Mouse (Mus musculus) layer of hippocampus, adult 2 months (tissue): ENCODE measurements around the gene Zcchc10. TPM values are rescaled to one million over a fixed set of nuclear protein-coding genes. Genes with fewer than 3 reads are reported as not detected.

Experiments
- DNase-seq, 2 experiments: peaks; one replicate each; pipeline ENCODE4 v3.0.0; 2022; ENCODE audit warnings: low spot score in 2 of 2
- H3K27ac ChIP-seq: fragments of 200-600 bp; 2 replicates; pipeline ENCODE4 v1.8.1; 2022
- H3K4me3 ChIP-seq: fragments of 200-600 bp; 2 replicates; pipeline ENCODE4 v1.8.1; 2022; ENCODE audit warnings: mild to moderate bottlenecking
- CTCF ChIP-seq: fragments of 200-600 bp; conservative IDR thresholded peaks from 2 replicates; pipeline ENCODE4 v1.8.1; 2022; ENCODE audit warnings: antibody characterized with exemption, mild to moderate bottlenecking, moderate library complexity
- total RNA-seq, 2 experiments: library from RNA; stranded (reverse); gene quantifications; 2 replicates each; pipeline ENCODE4 v1.2.3; 2021

The Zcchc10 gene
- total RNA-seq, 2 experiments from 2014 or later: 11.2 to 12.6 TPM

DNA sequence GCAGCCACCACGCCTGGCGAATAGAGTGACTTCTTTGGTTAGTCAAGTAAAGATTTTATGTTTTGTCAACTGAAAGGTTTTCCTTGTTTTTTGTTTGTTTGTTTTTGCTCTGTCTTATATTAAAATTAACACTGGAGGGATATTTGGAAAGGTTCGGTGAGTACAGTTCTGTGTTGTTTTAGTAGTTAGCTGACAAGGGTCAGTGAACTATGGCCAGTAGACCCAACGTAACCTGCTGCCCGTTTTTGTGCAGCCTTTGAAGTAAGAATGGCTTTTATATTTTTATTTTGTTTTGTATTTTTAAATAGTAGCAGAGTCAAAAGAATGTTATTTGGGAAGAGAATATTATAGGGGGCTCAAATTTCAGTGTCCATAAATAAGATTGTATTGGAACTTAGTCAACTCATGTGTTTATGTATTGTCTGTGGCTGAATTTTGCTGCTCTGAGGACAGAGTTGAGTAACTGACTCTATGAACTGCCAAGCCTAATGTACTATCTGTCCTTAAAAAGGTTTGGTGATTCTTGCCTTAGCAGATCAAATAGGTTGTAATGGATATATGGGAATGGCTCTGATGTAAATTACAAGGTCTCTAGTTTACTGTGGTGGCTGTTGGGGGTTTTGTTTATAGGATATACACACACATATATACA is 34.2 kb downstream of the Zcchc10 start:
- Histone ChIP-seq H3K27ac (no peak overlapping the region), H3K4me3 (no peak overlapping the region)
- no peak for DNase-seq
- no peak for TF ChIP-seq CTCF

DNA sequence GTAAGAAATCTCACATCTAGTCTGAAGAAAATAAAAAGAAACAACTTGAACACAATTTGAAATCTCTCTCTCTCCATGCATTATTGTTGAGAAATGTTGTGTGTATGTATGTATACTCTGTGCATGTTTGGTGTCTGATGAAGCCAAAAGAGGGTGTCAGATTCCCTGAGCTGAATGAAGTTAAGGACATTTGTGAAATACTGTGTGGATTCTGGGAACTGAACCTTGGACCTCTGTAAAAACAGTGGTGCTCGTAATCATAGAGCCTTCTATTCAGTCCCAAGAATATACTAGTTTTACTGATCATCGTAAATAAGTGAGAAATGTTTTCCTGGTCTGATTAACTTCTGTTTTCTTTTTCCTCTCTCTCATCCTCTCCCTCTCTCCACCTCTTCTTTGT is 42.6 kb downstream of the Zcchc10 start:
- no peak for DNase-seq
- TF ChIP-seq CTCF: no peak

DNA sequence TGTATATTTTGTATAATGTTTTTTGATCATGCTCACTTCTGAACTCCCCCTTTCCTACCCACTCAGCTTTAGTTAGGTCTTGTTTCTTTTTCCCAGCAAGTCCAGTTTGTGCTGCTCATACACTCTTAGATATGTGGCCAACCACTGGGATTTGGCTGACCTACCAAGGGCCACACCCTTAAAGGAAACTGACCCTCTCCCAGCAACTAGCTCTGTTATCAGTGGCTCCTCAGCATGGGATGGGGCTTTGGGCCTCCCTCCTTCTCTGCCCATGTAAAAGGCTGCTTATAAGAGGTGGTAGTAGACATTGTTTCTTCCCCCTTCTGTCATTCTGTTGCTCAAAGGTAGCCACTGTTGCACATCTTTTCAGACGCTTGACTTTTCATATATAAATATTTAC is 54.4 kb downstream of the Zcchc10 start:
- no peak overlapping the region for H3K27ac ChIP-seq
- DNase-seq: no peak
- TF ChIP-seq CTCF: no peak
- no peak overlapping the region for H3K4me3 ChIP-seq

More for the DNA sequence above, 42.6 kb downstream of the Zcchc10 start:
- Histone ChIP-seq H3K4me3 (no peak overlapping the region), H3K27ac (no peak overlapping the region)

Other genes starting within 250 kb of the Zcchc10 start
- gene Hspa4, start 24.2 kb upstream of the Zcchc10 start, total RNA-seq: 100 to 1,000 TPM; 165 to 179 TPM
- gene Aff4, start 26.2 kb downstream of the Zcchc10 start, total RNA-seq: 100 to 1,000 TPM; 241 to 245 TPM
- not detected for gene Leap2, start 98.5 kb downstream of the Zcchc10 start, total RNA-seq
- 100 to 1,000 TPM; 383 to 419 TPM for gene Uqcrq, start 106.2 kb downstream of the Zcchc10 start, total RNA-seq
- 1 to 10 TPM in 1 of 2 experiments, under 1 TPM in 1; 0.67 to 2.0 TPM for gene Gdf9, start 106.3 kb downstream of the Zcchc10 start, total RNA-seq
- under 1 TPM; 0.20 to 0.26 TPM for gene Gm10447, start 132.4 kb downstream of the Zcchc10 start, total RNA-seq
- 1 to 10 TPM; 4.8 to 5.1 TPM for gene Shroom1, start 132.5 kb downstream of the Zcchc10 start, total RNA-seq
- under 1 TPM in 1 of 2 experiments, not detected in 1; 0.52 TPM for gene Gm9837, start 145.8 kb downstream of the Zcchc10 start, total RNA-seq
- gene Gm9945, start 155.5 kb downstream of the Zcchc10 start, total RNA-seq: 1 to 10 TPM; 2.5 to 3.4 TPM
- gene Sowaha, start 155.6 kb downstream of the Zcchc10 start, total RNA-seq: 100 to 1,000 TPM; 137 to 142 TPM
- gene Sept8, start 194.6 kb downstream of the Zcchc10 start, total RNA-seq: 100 to 1,000 TPM; 240 to 254 TPM
- gene Kif3a, start 242.7 kb downstream of the Zcchc10 start, total RNA-seq: 100 to 1,000 TPM; 130 to 133 TPM